Mouse (Mus musculus): ENCODE measurements around the gene Mcoln2.
A peak's percentile ranks its signal among the peaks of the same experiment; 100 is the strongest.

Mcoln2 gene

DNA sequence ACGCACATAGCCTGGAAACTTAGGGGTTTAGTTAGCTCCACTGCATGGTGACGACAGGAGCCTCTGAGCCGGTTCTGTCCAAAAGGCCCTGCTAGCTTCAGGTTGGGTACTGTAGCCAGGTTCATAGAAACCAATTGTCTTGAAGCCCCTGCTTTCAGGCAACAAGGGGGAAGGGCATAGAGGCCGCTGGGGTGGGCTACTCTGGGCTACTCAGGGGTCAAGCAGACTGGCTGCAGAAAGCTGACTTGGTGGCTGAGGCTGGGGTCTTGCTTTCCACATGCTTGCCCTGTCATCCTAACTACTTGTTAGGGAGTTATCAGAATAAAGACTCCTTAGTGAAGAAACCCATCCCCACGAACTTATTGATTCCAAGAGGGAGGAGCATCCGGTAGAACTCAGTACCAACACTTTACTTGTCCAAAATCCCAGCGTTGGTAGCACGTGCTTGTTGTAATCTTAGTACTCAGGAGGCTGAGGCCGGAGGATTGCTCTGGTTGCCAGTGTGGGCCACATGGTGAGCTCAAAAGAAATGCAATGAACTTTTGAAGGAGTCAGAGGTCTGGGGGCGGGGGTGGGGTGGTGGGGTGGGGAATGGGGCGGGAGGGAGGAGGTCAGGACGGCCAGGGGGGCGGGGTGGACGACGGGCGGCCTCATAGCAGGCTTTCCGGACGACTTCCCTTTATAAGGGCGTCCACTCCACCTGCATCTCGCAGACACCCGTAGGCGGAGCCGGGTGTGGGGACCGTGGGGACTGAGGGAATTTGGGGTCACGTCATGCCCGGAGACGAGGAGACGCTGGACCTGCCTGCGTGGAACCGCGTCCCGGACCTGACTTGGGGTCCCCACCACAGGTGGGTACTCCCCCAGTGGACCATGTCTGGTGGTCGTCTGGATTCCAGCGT is at the start of gene Mcoln2:
TSS of gene Mcoln2 (plus strand) at position 678 of the 902 bp plus-strand sequence.
- DNase-seq, result peak; percentile 9 to 61

DNA sequence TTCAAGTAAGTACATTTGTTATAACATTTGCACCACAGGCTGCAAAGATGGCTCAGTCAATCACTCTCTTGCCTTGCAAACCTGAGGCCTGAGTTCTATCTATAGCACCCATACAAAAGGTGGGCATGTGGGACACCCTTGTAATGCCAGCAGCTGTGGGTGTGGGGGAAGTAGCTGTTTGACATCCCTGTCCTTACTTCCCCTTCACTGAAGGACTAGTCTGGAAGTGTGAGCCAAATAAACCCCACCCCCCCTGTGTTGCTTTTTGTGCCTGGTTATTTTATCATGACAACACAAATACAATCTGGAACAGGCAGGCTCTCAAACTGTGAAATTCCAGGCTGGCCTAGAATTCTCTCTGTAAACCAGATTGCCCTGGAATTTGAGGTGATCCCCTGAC is 49.7 kb upstream of the Mcoln2 start:
- DNase-seq, result no peak

DNA sequence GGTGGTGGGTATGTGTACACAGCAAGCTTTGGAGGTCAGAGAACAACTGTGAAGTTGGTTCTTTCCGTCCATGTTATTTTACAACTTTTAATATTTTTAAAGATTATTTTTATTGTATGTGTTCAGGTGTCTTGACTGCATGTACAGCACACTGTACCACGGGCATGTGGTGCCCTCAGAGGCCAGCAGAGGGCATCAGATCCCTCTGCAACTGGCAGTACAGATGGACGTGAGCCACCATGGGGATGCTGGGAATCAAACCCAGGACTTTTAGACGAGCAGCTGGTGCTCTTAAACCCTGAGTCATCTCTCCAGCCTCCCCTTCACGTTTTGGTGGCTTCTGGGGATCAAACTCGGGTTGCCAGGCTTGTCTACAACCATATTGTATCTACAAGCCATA is 47.6 kb upstream of the Mcoln2 start:
- peak in 1 of 2 experiments; percentile 9 for DNase-seq

DNA sequence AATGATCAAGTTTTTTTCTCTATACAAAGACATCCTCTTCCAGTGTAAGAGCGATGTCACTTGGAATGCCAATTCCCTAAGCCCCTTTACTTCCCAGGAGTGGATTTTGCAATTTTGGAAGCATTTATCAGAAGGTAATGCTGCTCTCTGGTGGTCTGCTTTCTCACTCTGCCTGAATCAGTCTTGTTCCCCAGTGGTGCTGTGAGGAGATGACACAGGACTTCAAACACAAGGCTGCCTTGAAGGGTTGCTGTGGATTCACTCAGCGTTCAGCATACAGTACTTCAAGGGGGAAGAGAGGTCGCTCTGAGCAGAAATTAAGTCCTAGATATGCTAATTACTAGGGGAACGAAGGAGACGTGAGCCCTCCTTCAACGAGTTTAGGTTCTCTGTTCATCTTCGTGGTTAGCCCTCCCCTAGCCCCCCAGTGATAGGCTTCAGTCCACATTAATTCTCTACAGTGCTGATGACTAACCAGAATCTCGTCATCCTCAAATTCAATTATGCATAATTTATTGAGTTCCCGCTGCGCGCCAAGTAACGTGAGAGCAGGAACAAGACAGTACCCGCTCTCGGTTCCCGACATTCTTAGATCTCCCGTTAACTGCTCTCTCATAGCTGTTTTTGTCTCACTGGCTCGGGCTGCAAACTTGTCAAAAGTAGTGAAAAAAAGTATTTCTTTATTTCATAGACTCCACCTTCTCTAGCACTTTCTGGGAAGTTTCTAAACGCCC is 42.4 kb upstream of the Mcoln2 start:
- peak in 1 of 2 experiments; percentile 9 for DNase-seq

DNA sequence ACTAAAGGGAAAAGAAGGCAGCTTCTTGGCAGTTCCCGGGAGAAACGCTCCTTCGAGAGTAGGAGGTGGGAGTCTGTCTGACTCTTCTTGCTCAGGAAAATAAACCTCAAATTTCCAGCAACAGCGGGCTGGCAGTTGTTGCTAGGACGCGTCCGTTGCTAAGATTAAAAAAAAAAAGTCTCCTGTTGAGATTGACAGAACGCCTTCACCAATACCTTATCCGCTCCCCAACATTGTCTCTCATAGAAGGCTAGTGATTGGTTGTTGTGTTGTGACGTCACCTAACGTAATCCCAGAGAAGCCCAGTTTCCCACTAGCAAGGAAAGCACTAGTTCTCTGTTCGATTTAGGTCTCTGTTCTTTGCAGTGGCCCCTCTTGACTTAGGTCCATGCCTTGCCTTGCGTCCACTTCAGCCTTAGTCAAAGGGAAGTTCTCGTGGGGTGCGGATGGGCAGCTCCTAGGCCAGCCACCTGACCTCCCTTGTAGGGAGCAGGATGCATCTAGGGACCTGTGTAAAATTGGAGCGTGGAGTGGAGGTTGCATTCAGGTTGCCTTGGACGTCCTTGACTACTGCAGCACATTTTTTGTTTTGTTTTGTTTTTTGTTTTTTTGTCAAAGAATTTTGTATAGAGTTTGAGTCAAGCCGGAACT is 41.6 kb upstream of the Mcoln2 start, which contains the start of gene Wdr63:
TSS of gene Wdr63 (minus strand) at position 210 of the 651 bp plus-strand sequence.
- peak; percentile 65 to 67 for DNase-seq

DNA sequence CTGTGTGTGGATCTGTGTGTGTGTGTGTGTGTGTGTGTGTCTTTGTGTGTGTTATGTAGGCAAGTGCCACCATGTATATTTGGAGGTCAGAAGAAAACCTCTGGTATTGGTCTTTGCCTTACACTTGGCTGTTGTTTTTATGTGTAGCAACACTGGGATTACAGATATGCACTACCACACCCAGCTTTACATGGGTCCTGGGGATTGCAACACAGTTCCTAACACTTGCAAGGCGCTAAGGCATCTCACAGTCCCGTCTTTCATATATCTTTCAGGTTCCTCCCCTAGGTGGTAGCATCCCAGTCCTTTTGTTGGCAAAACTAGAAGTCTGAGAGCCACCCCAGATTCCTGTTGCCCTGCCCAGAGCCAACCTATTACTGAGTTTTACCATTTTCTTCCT is 40.7 kb upstream of the Mcoln2 start:
- no peak for DNase-seq

DNA sequence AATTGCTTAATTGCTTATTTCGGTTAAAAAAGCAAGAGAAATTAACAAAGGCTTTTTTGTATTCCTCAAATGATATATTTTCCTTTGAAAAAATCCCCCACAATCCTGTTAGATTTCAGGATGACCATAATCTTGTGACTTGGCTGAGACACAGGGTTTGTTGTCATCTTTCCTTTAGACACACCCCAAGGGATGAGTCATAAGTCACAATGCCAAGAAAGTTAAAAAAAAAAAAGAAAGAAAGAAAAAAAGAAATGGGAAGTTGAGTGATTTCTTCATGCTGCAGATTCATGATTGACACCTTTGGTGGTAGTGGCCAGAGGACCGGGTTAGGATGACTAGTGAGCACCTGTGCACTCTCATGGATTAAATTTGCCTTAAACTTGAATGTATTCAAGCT is 39.3 kb upstream of the Mcoln2 start:
- DNase-seq, result no peak

DNA sequence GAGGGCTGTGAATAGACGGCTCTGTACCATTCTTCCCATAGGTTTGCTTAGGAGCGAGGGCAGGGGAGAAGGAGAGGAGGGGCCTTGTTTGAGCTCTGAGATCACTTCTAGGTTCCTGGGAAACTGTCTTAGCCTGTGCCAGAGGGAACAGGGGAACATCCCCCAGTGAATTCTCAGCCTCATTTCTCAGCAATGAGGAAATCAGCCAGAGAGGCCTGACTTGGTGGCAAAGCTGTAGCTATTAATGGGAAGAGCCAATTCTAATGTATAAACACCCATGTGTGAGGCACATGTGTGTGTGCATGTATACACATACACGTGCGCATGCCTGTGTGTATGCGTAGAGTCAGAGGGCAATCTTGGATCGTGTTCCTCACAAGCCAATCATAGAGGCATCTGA is 38.7 kb upstream of the Mcoln2 start:
- DNase-seq, result no peak

DNA sequence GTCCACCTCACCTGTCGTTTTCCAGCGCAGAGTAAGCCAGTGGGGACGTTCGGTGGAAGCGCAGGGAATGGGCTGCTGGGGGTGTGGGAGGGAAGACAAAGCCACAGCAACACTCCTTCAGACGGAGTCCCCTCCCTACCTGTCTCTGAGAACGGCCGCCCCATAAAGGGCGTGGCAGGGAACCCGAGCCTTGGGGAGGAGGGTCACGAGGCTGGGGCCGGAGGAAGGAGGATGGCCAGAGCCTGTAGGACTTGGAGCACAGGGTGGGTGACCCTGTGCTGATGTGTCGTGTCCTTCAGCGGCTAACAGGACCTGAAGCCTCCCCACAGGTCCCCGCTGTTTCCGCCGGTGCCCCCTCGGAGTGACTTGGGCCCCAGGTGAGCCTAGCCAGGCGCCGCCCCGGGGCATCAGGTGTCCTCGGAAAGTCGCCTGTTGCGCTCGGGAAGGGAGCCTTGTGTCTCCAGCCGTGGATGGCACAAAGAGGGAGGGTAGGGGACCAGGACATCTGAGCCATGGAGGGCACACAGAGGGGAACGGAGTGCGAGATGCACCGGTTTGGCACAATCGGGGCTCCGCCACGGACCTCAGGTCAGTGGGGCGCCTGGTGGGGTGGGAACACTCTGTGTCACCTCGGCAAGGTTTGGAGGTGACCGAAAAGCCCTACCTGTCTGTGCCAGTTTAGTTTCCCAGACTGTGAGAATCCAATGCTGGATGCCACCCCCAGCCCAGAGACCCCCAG is 32.2 kb upstream of the Mcoln2 start, which contains the start of gene Mcoln3:
TSS of gene Mcoln3 (plus strand) at position 193 of the 739 bp plus-strand sequence.
- DNase-seq, result peak; percentile 8 to 47

DNA sequence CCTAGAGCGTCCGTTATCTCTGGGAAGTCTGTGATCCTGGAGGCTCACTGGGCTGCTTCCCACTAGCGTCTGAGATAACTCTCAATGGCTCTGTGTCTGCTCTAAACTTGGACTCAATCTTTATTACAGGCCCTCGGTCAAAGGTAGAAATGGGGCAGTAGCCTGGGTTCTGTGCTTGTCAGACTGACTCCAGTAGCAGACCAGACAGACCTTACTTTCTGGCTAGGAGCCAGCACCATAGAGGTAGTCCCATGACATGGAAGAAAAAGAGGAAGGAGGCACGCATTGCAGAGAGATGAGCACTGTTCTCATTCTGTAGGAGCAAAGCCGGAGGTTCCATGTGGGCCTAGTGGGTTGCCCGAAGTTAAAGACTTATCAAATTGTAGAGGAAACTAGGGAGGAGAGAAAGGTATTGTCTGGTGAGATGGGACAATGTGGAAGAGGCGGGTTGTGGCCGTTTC is 31.6 kb upstream of the Mcoln2 start:
- DNase-seq, result peak in 1 of 2 experiments; percentile 5

DNA sequence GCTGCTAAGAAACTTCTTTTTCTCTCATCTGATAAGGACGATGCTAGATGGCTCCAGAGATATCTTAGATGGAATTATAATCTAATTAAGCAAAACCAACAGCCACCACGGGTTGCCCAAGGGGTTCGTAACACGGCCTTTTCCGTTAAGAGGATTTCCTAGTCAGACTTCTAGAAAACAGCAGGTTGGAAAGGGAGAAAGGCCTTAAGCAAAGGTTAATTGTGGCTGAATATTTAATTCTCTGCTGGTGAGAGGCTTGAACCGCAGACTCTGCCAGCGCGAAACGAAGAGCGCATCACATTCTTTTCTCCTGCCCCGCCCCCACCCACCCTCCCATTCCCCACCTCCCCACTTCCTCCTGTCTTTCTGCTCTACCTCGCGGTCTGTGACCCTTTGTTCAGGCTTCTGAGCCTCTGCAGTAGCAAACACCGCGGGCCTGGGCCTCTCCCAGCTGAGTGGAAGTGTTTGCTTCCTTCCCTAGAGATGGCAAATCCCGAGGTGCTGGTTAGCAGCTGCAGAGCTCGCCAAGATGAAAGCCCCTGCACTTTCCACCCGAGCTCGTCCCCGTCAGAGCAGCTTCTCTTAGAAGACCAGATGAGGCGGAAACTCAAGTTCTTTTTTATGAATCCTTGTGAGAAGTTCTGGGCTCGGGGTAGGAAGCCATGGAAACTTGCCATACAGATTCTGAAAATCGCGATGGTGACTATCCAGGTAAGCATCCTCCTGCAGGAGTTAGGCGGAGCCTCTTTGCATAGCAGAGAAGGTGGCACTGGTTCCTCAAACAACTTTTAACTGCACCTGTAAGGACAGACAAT is 28.1 kb upstream of the Mcoln2 start:
- DNase-seq, result no peak

DNA sequence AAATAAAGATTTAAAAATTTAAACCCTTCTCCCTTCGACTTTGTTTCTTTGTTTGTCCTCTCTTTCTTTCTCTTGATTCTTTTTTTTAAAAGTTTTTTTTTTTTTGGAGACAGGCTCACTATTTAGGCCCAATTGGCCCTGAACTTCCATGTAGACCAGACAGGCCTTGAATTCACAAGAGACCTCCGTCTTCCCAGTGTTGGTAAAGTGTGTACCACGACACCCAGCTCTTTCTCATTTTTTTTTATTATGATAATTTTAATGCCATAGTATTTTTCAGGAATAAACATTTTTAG is 27.6 kb upstream of the Mcoln2 start:
- DNase-seq, result no peak

DNA sequence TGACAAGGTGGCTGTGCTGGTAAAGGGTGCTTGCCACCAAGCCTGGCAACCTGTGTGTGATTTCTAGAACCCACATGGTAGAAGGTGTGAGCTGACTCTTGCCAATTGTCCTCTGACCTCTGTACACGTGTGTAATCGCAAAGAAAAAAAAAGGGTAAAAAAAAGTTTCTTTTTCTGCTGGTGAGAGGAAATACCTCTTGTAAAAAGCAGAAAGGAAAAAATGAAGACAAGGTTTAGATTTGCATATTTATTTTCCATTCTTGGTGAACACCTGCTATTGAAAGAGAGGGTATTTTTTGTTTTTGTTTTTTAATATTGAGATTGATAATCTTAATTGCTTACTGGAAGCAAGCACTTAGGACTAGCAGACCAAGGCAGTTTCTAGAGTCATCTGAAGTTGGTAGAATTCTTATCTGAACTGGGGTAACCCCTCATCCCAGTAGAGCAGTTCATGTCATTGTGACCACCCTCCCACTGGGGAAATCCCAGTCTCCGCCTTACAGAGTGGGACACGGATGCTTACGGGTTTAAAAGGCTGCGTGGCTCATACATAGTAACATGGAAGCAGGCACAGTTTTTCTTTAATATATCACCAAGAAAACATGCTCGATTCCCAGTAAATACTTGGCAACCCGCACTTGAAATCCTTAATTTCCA is 26.7 kb upstream of the Mcoln2 start:
- DNase-seq, result no peak

DNA sequence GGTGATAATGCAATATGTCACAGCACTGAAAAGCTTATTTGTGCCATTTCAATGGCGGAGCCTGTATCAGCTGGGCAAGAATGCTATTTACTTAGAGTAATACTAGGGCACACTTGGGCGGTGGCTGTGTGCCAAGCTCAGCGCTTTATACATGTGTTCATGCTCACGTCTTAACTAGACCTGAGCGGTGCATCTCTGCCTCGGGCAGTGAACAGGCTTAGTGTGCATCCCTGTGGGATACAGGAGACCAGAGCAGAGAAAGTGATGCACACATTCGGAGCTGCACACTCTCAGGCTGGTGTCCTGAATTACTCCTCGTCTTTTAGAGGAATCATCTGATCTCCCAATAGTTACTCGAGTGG is 26.2 kb upstream of the Mcoln2 start:
- no peak for DNase-seq

DNA sequence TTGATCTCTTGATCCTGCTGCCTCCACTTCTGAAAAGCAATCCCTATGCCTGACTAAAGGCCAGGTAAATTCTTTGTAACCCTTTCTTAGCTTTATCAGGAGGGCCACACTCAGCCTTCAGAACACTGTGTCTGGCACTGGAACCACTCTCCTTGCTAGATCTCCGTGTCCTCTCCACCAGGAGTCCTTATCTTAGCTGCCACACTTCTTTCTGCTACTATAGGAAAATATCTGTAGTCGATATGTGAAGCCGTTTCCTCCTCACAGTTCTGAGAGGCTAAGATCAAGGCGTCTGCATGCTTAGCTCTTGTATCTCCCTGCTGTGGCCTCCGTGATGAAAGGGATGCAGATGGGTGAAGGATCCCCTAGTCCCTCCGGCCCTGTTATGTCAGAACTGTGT is 22.4 kb upstream of the Mcoln2 start:
- DNase-seq, result no peak

DNA sequence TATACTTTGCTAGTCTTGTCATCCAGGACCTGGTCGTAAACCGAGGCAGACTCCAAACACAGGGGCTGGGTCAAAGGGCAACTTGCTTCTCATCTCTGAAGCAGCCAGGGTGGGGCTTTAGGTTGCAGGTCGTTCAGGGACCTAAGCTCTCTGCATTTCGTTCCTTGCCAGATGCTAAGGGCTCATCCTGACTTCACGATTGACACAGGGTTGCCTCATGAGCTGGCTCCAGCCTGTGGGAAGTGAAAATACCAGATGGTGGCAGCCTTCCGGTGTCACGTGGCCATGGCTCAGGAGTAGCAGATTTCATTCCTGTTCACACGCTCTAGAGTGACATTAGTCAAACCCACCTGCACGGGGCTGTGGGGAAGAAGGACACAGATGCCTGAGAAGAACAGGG is 14.8 kb upstream of the Mcoln2 start:
- no peak for DNase-seq

DNA sequence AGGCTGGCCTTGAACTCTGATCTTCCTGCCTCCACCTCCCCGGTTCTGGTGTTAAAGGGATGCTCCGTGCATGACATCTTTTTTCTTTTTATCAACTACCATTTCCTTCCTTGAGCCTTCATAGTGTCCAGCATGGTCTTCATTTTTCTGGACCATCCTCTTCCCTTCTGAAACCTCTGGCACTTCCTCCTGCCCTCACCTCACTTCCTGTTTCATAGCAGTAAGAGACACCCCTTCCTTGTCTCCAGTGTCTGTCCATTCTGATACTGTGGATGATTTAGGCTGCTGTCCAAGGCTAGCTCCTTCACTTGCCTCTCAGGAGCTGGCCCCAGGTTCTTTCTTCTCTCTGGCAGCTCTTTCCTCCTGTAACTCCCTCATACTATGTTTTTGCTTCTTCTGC is 14.2 kb upstream of the Mcoln2 start:
- no peak for DNase-seq

DNA sequence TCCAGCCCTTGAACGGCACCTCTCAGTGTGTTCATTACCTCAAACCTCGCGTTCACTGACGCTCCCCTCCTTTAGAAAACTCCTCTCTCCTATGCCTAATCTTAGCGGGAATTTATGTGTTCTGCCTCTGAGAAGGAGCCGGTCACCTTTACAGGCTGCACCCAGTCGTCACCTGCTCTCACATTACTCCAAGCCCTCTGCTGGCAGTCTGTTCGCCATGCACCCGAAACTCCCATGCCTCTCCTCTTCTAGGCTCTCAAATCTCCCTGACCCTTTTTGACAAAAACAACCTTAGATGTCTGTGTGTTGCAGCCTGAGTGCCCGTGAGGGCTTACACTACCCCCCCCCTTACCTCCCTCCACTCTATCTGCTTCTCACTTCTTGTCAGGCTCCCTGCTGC is 13.2 kb upstream of the Mcoln2 start:
- DNase-seq, result peak; percentile 38 to 45

DNA sequence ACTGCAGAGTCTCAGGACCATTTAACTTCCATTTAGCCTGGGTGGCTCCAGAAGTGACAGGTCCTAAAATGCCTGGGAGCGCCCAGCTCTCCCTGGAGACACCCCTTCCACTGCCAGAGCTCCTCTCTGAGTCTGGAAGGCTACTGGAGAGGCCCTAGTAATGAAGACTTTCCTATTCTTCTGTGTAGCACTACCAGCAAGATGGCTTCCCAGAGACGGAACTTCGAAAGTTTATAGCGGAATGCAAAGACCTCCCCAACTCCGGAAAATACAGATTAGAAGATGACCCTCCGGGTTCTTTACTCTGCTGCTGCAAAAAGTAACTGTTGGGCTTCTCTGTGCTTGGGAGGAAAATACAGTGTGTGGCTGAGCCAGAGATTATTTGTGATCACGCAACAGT is 9.4 kb upstream of the Mcoln2 start:
- no peak for DNase-seq

DNA sequence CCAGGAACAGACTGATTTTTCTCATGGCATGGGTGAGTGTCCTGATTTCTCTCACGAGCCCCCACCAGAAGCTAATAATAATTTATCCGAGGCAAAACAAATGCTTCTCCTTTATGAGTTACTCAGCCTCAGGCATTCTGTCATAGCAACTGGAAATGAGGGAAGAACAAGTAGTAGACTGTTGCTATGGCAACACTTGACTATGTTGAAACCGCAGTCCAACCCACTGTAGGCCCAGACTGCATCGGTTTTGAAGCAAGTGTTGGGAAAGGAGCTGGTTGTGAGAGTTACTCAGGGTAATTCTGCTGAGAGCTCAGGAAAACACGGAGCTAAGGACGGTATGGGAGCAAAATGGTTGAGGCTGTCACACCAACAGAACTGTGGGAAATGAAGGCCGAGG is 7.1 kb upstream of the Mcoln2 start:
- DNase-seq, result no peak

DNA sequence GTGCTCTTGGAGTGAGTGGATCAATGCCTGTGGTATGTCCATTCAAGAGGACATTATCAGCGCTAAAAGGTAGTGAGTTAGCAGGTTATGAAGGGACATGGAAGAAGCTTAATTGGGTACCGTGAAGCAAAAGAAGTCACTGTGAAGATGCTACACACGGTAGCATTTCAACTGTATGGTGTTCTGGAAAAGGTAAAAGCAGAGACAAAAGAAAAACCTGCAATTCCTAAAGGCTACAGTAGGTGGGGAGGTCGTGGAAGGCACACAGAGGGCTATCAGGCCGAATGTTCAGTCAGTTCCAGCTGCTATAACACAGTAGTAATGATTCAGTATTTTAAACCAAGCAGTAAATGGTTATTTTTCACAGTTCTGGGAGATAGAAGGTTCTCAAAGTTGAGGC is 4.1 kb upstream of the Mcoln2 start:
- DNase-seq, result no peak

All from kidney, postnatal 25 days (tissue).